Mouse (Mus musculus) stomach, postnatal 0 days (tissue): ENCODE data around the gene Cnksr3.

Experiments used
- CTCF ChIP-seq: IDR thresholded peaks from 2 replicates; pipeline ENCODE4 v1.5.1; 2016; ENCODE audit warnings: antibody characterized with exemption, low read depth, mild to moderate bottlenecking, moderate library complexity
- EP300 ChIP-seq: optimal IDR thresholded peaks from 2 replicates; pipeline ENCODE3; 2016; ENCODE audit warnings: antibody characterized with exemption

DNA sequence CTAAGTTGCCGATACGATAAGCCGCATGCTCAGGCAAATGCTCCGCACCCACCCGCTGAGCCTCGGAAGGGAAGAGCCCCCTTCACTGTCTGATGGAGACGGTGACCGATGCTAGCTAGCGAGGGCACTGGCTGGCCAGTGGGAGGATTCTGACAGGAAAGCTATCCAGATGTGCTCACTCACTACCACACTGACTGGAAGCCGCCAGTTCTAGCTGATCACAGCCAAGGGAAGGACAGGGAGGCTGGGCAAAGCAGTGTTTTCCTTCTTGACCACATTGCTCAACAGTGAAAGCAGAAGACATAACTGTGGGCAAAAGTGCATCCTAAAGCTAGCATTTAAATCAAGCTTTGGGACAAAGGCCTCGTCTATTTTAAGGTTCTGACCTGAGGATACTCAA is 4.7 kb downstream of the Cnksr3 start:
- TF ChIP-seq CTCF: no peak
- no peak for TF ChIP-seq EP300
